Mouse (Mus musculus) olfactory bulb, adult 2 months (tissue): ENCODE measurements at regions not wholly inside any gene's neighbourhood (a gene's known extent, or its start where the extent isn't known, plus 50 kb on each side); places are given as distances from the start of the nearest gene placed in this dataset.

Source experiments
- CTCF ChIP-seq: fragments of 200-500 bp; IDR thresholded peaks from 2 replicates; pipeline ENCODE4 v1.5.1; 2012; ENCODE audit warnings: low read depth, mild to moderate bottlenecking, low read length, moderate library complexity; ENCODE audit not compliant: insufficient read depth
- POLR2A ChIP-seq: fragments of 200-500 bp; IDR thresholded peaks from 2 replicates; pipeline ENCODE4 v1.6.1; 2012; ENCODE audit warnings: mild to moderate bottlenecking, low read depth, low read length, moderate library complexity; ENCODE audit not compliant: insufficient read depth

GRCm38 (mm10) chr10:98728396-98729030 lies 185.7 kb upstream of the Atp2b1 start:
- TF ChIP-seq CTCF: no peak
- no peak for TF ChIP-seq POLR2A
